Mouse (Mus musculus) limb, embryonic 14.5 days (tissue): ENCODE data around the gene Nalcn. TPM values are rescaled to one million over a fixed set of nuclear protein-coding genes. Genes with fewer than 3 reads are reported as not detected.
"Not testable (repeated sequence)": the region's sequence is repeated elsewhere in the genome, so short reads cannot be mapped to it uniquely, and the experiment has no call there.

ENCODE experiments used
- ATAC-seq: fragments of 200-750 bp; cut with Nextera tagmentation; 2 replicates; pipeline ENCODE4 v1.8.0; 2017; ENCODE audit warnings: low read depth, moderate number of reproducible peaks, moderate TSS enrichment; ENCODE audit not compliant: low FRiP score
- DNase-seq: peaks from one replicate; pipeline ENCODE4 v3.0.0-alpha.2; 2015; ENCODE audit warnings: low spot score
- H3K27ac ChIP-seq: fragments of 300-500 bp; sonication (generic); replicated peaks from 2 replicates; pipeline ENCODE4 v1.5.1; 2014; ENCODE audit warnings: low read depth, mild to moderate bottlenecking, low read length, moderate library complexity, mixed read lengths
- H3K27me3 ChIP-seq: fragments of 300-500 bp; sonication (generic); 2 replicates; pipeline ENCODE4 v1.6.1; 2014; ENCODE audit warnings: low read length, mixed read lengths; ENCODE audit not compliant: control insufficient read depth, insufficient read depth
- H3K36me3 ChIP-seq: fragments of 300-500 bp; sonication (generic); 2 replicates; pipeline ENCODE4 v1.6.1; 2014; ENCODE audit warnings: mild to moderate bottlenecking, low read length, moderate library complexity, mixed read lengths; ENCODE audit not compliant: control insufficient read depth, insufficient read depth
- H3K4me1 ChIP-seq: fragments of 300-500 bp; sonication (generic); 2 replicates; pipeline ENCODE4 v1.6.1; 2014; ENCODE audit warnings: antibody characterized with exemption, low read length, mixed read lengths; ENCODE audit not compliant: control insufficient read depth, insufficient read depth
- H3K4me2 ChIP-seq: fragments of 300-500 bp; sonication (generic); replicated peaks from 2 replicates; pipeline ENCODE4 v1.6.1; 2014; ENCODE audit warnings: low read depth, mild to moderate bottlenecking, low read length, moderate library complexity; ENCODE audit not compliant: severe bottlenecking
- H3K4me3 ChIP-seq: fragments of 300-500 bp; sonication (generic); replicated peaks from 2 replicates; pipeline ENCODE4 v1.5.1; 2014; ENCODE audit warnings: low read length
- H3K9ac ChIP-seq: fragments of 300-500 bp; sonication (generic); 2 replicates; pipeline ENCODE4 v1.6.1; 2014; ENCODE audit warnings: mild to moderate bottlenecking, low read depth, low read length, moderate library complexity; ENCODE audit not compliant: severe bottlenecking
- H3K9me3 ChIP-seq: fragments of 300-500 bp; sonication (generic); 2 replicates; pipeline ENCODE4 v1.6.1; 2016; ENCODE audit warnings: low read length; ENCODE audit not compliant: control insufficient read depth
- POLR2A ChIP-seq: fragments of 200-500 bp; IDR thresholded peaks from 2 replicates; pipeline ENCODE4 v1.8.0; 2012; ENCODE audit warnings: inconsistent platforms, mild to moderate bottlenecking, moderate library complexity, borderline replicate concordance; ENCODE audit not compliant: insufficient read depth, insufficient read length; ENCODE audit errors: extremely low read depth
- WGBS: fragments of 180-500 bp; shearing (Covaris S2); extraction: QIAGEN DNeasy Blood & Tissue Kit; methylation state at CpG from one replicate; pipeline ENCODE4 v1.1.7; 2014; 5-methylcytosine and 5-hydroxymethylcytosine counted together
- polyA plus RNA-seq, 2 experiments: library from polyadenylated mRNA; depleted of rRNA in 1 of 2; stranded (reverse) in 1 of 2; unstranded in 1 of 2; fragments of >200 nt; fragmentation: Nextera tagmentation in 1 of 2; extraction: Ambion mirVana in 1 of 2; gene quantifications; 2 replicates each; pipeline versions ENCODE4 v1.2.1 to v1.2.3; 2012 to 2014

Nalcn gene
- polyA plus RNA-seq (2012; rRNA removed): 0.87 and 0.96 TPM in 2 replicates
- polyA plus RNA-seq (2014; fragmentation: Nextera tagmentation; extraction: Ambion mirVana): 0.95 and 0.98 TPM in 2 replicates

- no peak for DNase-seq
- no peak for TF ChIP-seq POLR2A
- no peaks in the 10 kb centered on the region for H3K4me1 ChIP-seq
- H3K9me3 ChIP-seq: no peaks in the 10 kb centered on the region
- 3% methylated on average over 40 of the region's 47 CpGs for WGBS
- peaks cover 13% of the 10 kb centered on the region; the same call in 1 of the 2 replicates for H3K27me3 ChIP-seq
- H3K4me3 ChIP-seq: peak within 1 kb of the TSS; percentile 45
- peak within 1 kb of the TSS; percentile 76 for H3K4me2 ChIP-seq
- ATAC-seq: 0 out of 2 replicates have a peak, but pooled peaks have one; percentile 47
- no peaks in the 10 kb centered on the region for H3K36me3 ChIP-seq
- H3K9ac ChIP-seq: peak within 1 kb of the TSS; percentile 61
- no peak within 1 kb of the TSS for H3K27ac ChIP-seq
These were observed at the start of gene Nalcn for GRCm38 (mm10) chr14:123626501-123627179. Gene Nalcn, minus strand, starts transcription at chr14:123627144.

GRCm38 (mm10) chr14:123671076-123671475 is 44.1 kb upstream of the Nalcn start:
- H3K27ac ChIP-seq, H3K4me2 ChIP-seq: not testable (repeated sequence)
- 77% methylated on average over 21 of the region's 21 CpGs for WGBS

GRCm38 (mm10) chr14:123664451-123664850 is 37.5 kb upstream of the Nalcn start:
- Histone ChIP-seq H3K4me2 (no peak overlapping the region), H3K36me3 (no peaks in the 10 kb centered on the region), H3K9me3 (no peaks in the 10 kb centered on the region), H3K4me3 (no peak overlapping the region), H3K9ac (no peak overlapping the region), H3K27ac (no peak overlapping the region), H3K4me1 (peaks cover 6% of the 10 kb centered on the region; the same call in 1 of the 2 replicates), H3K27me3 (no peaks in the 10 kb centered on the region)
- DNase-seq (no peak), ATAC-seq (no peak)
- TF ChIP-seq POLR2A: no peak

More at GRCm38 (mm10) chr14:123671076-123671475, 44.1 kb upstream of the Nalcn start:
- not testable (repeated sequence) for H3K36me3 ChIP-seq, DNase-seq, H3K27me3 ChIP-seq, H3K9ac ChIP-seq, ATAC-seq, H3K9me3 ChIP-seq, H3K4me1 ChIP-seq, H3K4me3 ChIP-seq

GRCm38 (mm10) chr14:123663206-123663605 is 36.3 kb upstream of the Nalcn start:
- Histone ChIP-seq H3K27me3 (no peaks in the 10 kb centered on the region), H3K9me3 (no peaks in the 10 kb centered on the region), H3K4me3 (no peak overlapping the region), H3K27ac (no peak overlapping the region), H3K36me3 (no peaks in the 10 kb centered on the region), H3K4me2 (no peak overlapping the region), H3K4me1 (peaks cover 6% of the 10 kb centered on the region; the same call in 1 of the 2 replicates), H3K9ac (no peak overlapping the region)
- TF ChIP-seq POLR2A: no peak
- ATAC-seq (no peak), DNase-seq (no peak)

GRCm38 (mm10) chr14:123662386-123662785 is 35.4 kb upstream of the Nalcn start:
- Histone ChIP-seq H3K27ac (no peak overlapping the region), H3K4me2 (no peak overlapping the region), H3K27me3 (no peaks in the 10 kb centered on the region), H3K4me3 (no peak overlapping the region), H3K4me1 (peaks cover 6% of the 10 kb centered on the region; the same call in 1 of the 2 replicates), H3K9me3 (no peaks in the 10 kb centered on the region), H3K36me3 (no peaks in the 10 kb centered on the region), H3K9ac (no peak overlapping the region)
- TF ChIP-seq POLR2A: no peak
- ATAC-seq (no peak), DNase-seq (no peak)
- 57% methylated on average over 1 of the region's 1 CpGs for WGBS

- Histone ChIP-seq H3K4me3 (no peak overlapping the region), H3K4me2 (0 out of 2 replicates have a peak overlapping the region, but pooled peaks have one; percentile 18), H3K27me3 (no peaks in the 10 kb centered on the region), H3K4me1 (peaks cover 6% of the 10 kb centered on the region; the same call in 1 of the 2 replicates), H3K27ac (no peak overlapping the region), H3K9ac (no peak overlapping the region), H3K36me3 (no peaks in the 10 kb centered on the region), H3K9me3 (no peaks in the 10 kb centered on the region)
- TF ChIP-seq POLR2A: no peak
- WGBS: 21% methylated on average over 20 of the region's 20 CpGs
- DNase-seq (peak; percentile 36), ATAC-seq (peak; percentile 63; the same call in 1 of the 2 replicates)
These were observed 34.1 kb upstream of the Nalcn start for GRCm38 (mm10) chr14:123661091-123661491.
